Mouse (Mus musculus) olfactory bulb, adult 2 months (tissue): ENCODE data around the gene Rnf169.

Source experiments
- CTCF ChIP-seq: fragments of 200-500 bp; IDR thresholded peaks from 2 replicates; pipeline ENCODE4 v1.5.1; 2012; ENCODE audit warnings: low read depth, mild to moderate bottlenecking, low read length, moderate library complexity; ENCODE audit not compliant: insufficient read depth
- POLR2A ChIP-seq: fragments of 200-500 bp; IDR thresholded peaks from 2 replicates; pipeline ENCODE4 v1.6.1; 2012; ENCODE audit warnings: mild to moderate bottlenecking, low read depth, low read length, moderate library complexity; ENCODE audit not compliant: insufficient read depth

- TF ChIP-seq CTCF = no peak
- TF ChIP-seq POLR2A = no peak
These were observed 16.9 kb downstream of the Rnf169 start for GRCm38 (mm10) chr7:99963237-99963860.
